Mouse (Mus musculus): ENCODE results near the gene Jph4.

DNA sequence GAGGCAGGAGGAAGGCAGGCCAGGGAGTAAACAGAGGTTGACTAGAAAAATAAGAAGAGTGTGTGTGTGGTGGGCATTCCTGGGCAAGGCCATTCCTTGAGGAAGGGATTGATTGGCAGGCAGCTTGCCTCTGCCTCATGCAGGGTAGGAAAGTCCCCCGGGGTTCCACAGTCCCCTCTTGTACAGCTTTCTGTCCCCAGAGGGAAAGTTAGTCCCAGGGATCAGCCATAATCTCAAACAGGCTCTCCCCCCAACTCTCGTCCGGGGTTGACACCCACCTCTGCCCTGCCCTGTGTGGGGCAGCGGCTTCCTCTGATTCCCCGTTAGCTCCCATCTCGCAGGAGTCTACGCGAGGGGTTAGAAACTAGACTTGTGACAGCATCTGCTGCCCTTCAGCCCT lies 9.7 kb downstream of the Jph4 start:
- no peak for TF ChIP-seq CTCF (IDR thresholded peaks at IDR 0.05; ENCODE audit: low read depth, low read length)
- no peak for TF ChIP-seq POLR2A (IDR thresholded peaks at IDR 0.05; ENCODE audit: extremely low read depth, insufficient read depth, low read length)
